Mouse (Mus musculus): ENCODE results near the gene Zfp771.
"Not testable (repeated sequence)": the region's sequence is repeated elsewhere in the genome, so short reads cannot be mapped to it uniquely, and the experiment has no call there.

The Zfp771 gene

GRCm38 (mm10) chr7:127228615-127229303 is 15.3 kb upstream of the Zfp771 start:
- DNase-seq (ENCODE audit: low read depth, low spot score) = peak; percentile 92
- Histone ChIP-seq H3K27me3 (ENCODE audit: control insufficient read depth, insufficient read depth, low read length, poor library complexity, severe bottlenecking) (no peaks in the 10 kb centered on the region), H3K36me3 (ENCODE audit: control insufficient read depth, insufficient read depth, low read length, poor library complexity, severe bottlenecking) (no peaks in the 10 kb centered on the region)

- no peak for DNase-seq (ENCODE audit: low read depth, low spot score)
- no peaks in the 10 kb centered on the region for H3K27me3 ChIP-seq (ENCODE audit: control insufficient read depth, insufficient read depth, low read length, poor library complexity, severe bottlenecking)
- H3K36me3 ChIP-seq (ENCODE audit: control insufficient read depth, insufficient read depth, low read length, poor library complexity, severe bottlenecking) = peaks cover 9% of the 10 kb centered on the region
Measured at GRCm38 (mm10) chr7:127231376-127231775, 12.7 kb upstream of the Zfp771 start.

GRCm38 (mm10) chr7:127231826-127232621 is 12.1 kb upstream of the Zfp771 start:
- H3K27me3 ChIP-seq (ENCODE audit: control insufficient read depth, insufficient read depth, low read length, poor library complexity, severe bottlenecking) = no peaks in the 10 kb centered on the region
- H3K36me3 ChIP-seq (ENCODE audit: control insufficient read depth, insufficient read depth, low read length, poor library complexity, severe bottlenecking) = peaks cover 11% of the 10 kb centered on the region
- no peak for DNase-seq (ENCODE audit: low read depth, low spot score)

GRCm38 (mm10) chr7:127232622-127233367 is 11.3 kb upstream of the Zfp771 start, which contains the start of the genes Zfp553 and Sept1:
Gene Zfp553 (plus strand): TSS chr7:127233061.
Gene Sept1 (minus strand): TSS chr7:127233130.
- no peaks in the 10 kb centered on the region for H3K27me3 ChIP-seq (ENCODE audit: control insufficient read depth, insufficient read depth, low read length, poor library complexity, severe bottlenecking)
- peaks cover 14% of the 10 kb centered on the region for H3K36me3 ChIP-seq (ENCODE audit: control insufficient read depth, insufficient read depth, low read length, poor library complexity, severe bottlenecking)
- DNase-seq (ENCODE audit: low read depth, low spot score) = peak; percentile 80

GRCm38 (mm10) chr7:127233368-127233749 is 10.7 kb upstream of the Zfp771 start:
- DNase-seq (ENCODE audit: low read depth, low spot score) = no peak
- Histone ChIP-seq H3K36me3 (ENCODE audit: control insufficient read depth, insufficient read depth, low read length, poor library complexity, severe bottlenecking) (peaks cover 14% of the 10 kb centered on the region), H3K27me3 (ENCODE audit: control insufficient read depth, insufficient read depth, low read length, poor library complexity, severe bottlenecking) (no peaks in the 10 kb centered on the region)

- Histone ChIP-seq H3K36me3 (ENCODE audit: control insufficient read depth, insufficient read depth, low read length, poor library complexity, severe bottlenecking) (peaks cover 14% of the 10 kb centered on the region), H3K27me3 (ENCODE audit: control insufficient read depth, insufficient read depth, low read length, poor library complexity, severe bottlenecking) (no peaks in the 10 kb centered on the region)
- DNase-seq (ENCODE audit: low read depth, low spot score) = no peak
Measured at GRCm38 (mm10) chr7:127233765-127234164, 10.3 kb upstream of the Zfp771 start.

- Histone ChIP-seq H3K36me3 (ENCODE audit: control insufficient read depth, insufficient read depth, low read length, poor library complexity, severe bottlenecking) (peaks cover 17% of the 10 kb centered on the region), H3K27me3 (ENCODE audit: control insufficient read depth, insufficient read depth, low read length, poor library complexity, severe bottlenecking) (no peaks in the 10 kb centered on the region)
- DNase-seq (ENCODE audit: low read depth, low spot score) = no peak
Measured at GRCm38 (mm10) chr7:127234777-127235176, 9.3 kb upstream of the Zfp771 start.

GRCm38 (mm10) chr7:127243361-127243867 is 660 bp upstream of the Zfp771 start:
- no peaks in the 10 kb centered on the region for H3K27me3 ChIP-seq (ENCODE audit: control insufficient read depth, insufficient read depth, low read length, poor library complexity, severe bottlenecking)
- no peak for DNase-seq (ENCODE audit: low read depth, low spot score)

GRCm38 (mm10) chr7:127244658-127245510 is 810 bp downstream of the Zfp771 start:
- Histone ChIP-seq H3K36me3 (ENCODE audit: control insufficient read depth, insufficient read depth, low read length, poor library complexity, severe bottlenecking) (0 out of 2 replicates have a peak, but pooled peaks cover 1% of the 10 kb centered on the region), H3K27me3 (ENCODE audit: control insufficient read depth, insufficient read depth, low read length, poor library complexity, severe bottlenecking) (no peaks in the 10 kb centered on the region)
- DNase-seq (ENCODE audit: low read depth, low spot score) = no peak

More at GRCm38 (mm10) chr7:127243361-127243867, 660 bp upstream of the Zfp771 start:
- H3K36me3 ChIP-seq (ENCODE audit: control insufficient read depth, insufficient read depth, low read length, poor library complexity, severe bottlenecking) = 0 out of 2 replicates have a peak, but pooled peaks cover 4% of the 10 kb centered on the region

- not testable (repeated sequence) for H3K36me3 ChIP-seq (ENCODE audit: control insufficient read depth, insufficient read depth, low read length, poor library complexity, severe bottlenecking); DNase-seq (ENCODE audit: low read depth, low spot score); H3K27me3 ChIP-seq (ENCODE audit: control insufficient read depth, insufficient read depth, low read length, poor library complexity, severe bottlenecking)
Measured at GRCm38 (mm10) chr7:127250511-127250910, 6.4 kb downstream of the Zfp771 start.

GRCm38 (mm10) chr7:127252414-127252813 is 8.3 kb downstream of the Zfp771 start:
- Histone ChIP-seq H3K36me3 (ENCODE audit: control insufficient read depth, insufficient read depth, low read length, poor library complexity, severe bottlenecking) (no peaks in the 10 kb centered on the region), H3K27me3 (ENCODE audit: control insufficient read depth, insufficient read depth, low read length, poor library complexity, severe bottlenecking) (no peaks in the 10 kb centered on the region)
- peak; percentile 69 for DNase-seq (ENCODE audit: low read depth, low spot score)

- DNase-seq (ENCODE audit: low read depth, low spot score) = no peak
- H3K27me3 ChIP-seq (ENCODE audit: control insufficient read depth, insufficient read depth, low read length, poor library complexity, severe bottlenecking) = no peaks in the 10 kb centered on the region
- H3K36me3 ChIP-seq (ENCODE audit: control insufficient read depth, insufficient read depth, low read length, poor library complexity, severe bottlenecking) = no peaks in the 10 kb centered on the region
Measured at GRCm38 (mm10) chr7:127253341-127253740, 9.3 kb downstream of the Zfp771 start.

- peak; percentile 99 for DNase-seq (ENCODE audit: low read depth, low spot score)
- H3K36me3 ChIP-seq (ENCODE audit: control insufficient read depth, insufficient read depth, low read length, poor library complexity, severe bottlenecking) = no peaks in the 10 kb centered on the region
- H3K27me3 ChIP-seq (ENCODE audit: control insufficient read depth, insufficient read depth, low read length, poor library complexity, severe bottlenecking) = no peaks in the 10 kb centered on the region
Measured at GRCm38 (mm10) chr7:127253821-127254769, 10.0 kb downstream of the Zfp771 start.

Data from splenic B cell, adult 2 months (primary cell).